Mouse (Mus musculus): Measurements from ENCODE around the gene Lrrc46.
A peak's percentile ranks its signal among the peaks of the same experiment; 100 is the strongest.

Lrrc46 gene

GRCm38 (mm10) chr11:97041022-97041899, at the start of gene Lrrc46, which contains the start of gene Mrpl10:
Gene Lrrc46, minus strand, starts transcription at chr11:97041407.
Gene Mrpl10, plus strand, starts transcription at chr11:97041560.
- DNase-seq = peak; percentile 97

- DNase-seq = no peak
Measured at GRCm38 (mm10) chr11:97086365-97086764, 45.2 kb upstream of the Lrrc46 start.

- DNase-seq = no peak
Measured at GRCm38 (mm10) chr11:97084821-97085505, 43.8 kb upstream of the Lrrc46 start.

GRCm38 (mm10) chr11:97083401-97084140, 42.4 kb upstream of the Lrrc46 start:
- no peak for DNase-seq

- DNase-seq = peak; percentile 52
Measured at GRCm38 (mm10) chr11:97082977-97083376, 41.8 kb upstream of the Lrrc46 start.

GRCm38 (mm10) chr11:97080291-97080690, 39.1 kb upstream of the Lrrc46 start:
- no peak for DNase-seq

- peak; percentile 52 for DNase-seq
Measured at GRCm38 (mm10) chr11:97078751-97079150, 37.5 kb upstream of the Lrrc46 start.

- no peak for DNase-seq
Measured at GRCm38 (mm10) chr11:97074235-97074634, 33.0 kb upstream of the Lrrc46 start.

GRCm38 (mm10) chr11:97072533-97072932, 31.3 kb upstream of the Lrrc46 start:
- DNase-seq = peak; percentile 37

GRCm38 (mm10) chr11:97071129-97071528, 29.9 kb upstream of the Lrrc46 start:
- DNase-seq = no peak

- no peak for DNase-seq
Measured at GRCm38 (mm10) chr11:97069770-97070169, 28.6 kb upstream of the Lrrc46 start.

- no peak for DNase-seq
Measured at GRCm38 (mm10) chr11:97069333-97069732, 28.1 kb upstream of the Lrrc46 start.

- DNase-seq = no peak
Measured at GRCm38 (mm10) chr11:97066656-97067360, 25.6 kb upstream of the Lrrc46 start.

- no peak for DNase-seq
Measured at GRCm38 (mm10) chr11:97065538-97066295, 24.5 kb upstream of the Lrrc46 start.

- peak; percentile 50 for DNase-seq
Measured at GRCm38 (mm10) chr11:97063921-97064295, 22.7 kb upstream of the Lrrc46 start.

- no peak for DNase-seq
Measured at GRCm38 (mm10) chr11:97063274-97063920, 22.2 kb upstream of the Lrrc46 start.

GRCm38 (mm10) chr11:97052219-97052646, 11.0 kb upstream of the Lrrc46 start:
- DNase-seq = peak; percentile 43

- DNase-seq = peak; percentile 23
Measured at GRCm38 (mm10) chr11:97050944-97051586, 9.9 kb upstream of the Lrrc46 start.

GRCm38 (mm10) chr11:97050216-97050943, 9.2 kb upstream of the Lrrc46 start, which contains the start of gene Osbpl7:
Gene Osbpl7, plus strand, starts transcription at chr11:97050628.
- peak; percentile 88 for DNase-seq
